Mouse (Mus musculus) liver (tissue): ENCODE results near the gene Eps8l3.
A peak's percentile ranks its signal among the peaks of the same experiment; 100 is the strongest.
"Not testable (repeated sequence)": the region's sequence is repeated elsewhere in the genome, so short reads cannot be mapped to it uniquely, and the experiment has no call there.

Source experiments
- DNase-seq: peaks from one replicate; pipeline ENCODE4 v3.0.0-alpha.2; 2020; ENCODE audit warnings: mixed read lengths

Eps8l3 gene

DNA sequence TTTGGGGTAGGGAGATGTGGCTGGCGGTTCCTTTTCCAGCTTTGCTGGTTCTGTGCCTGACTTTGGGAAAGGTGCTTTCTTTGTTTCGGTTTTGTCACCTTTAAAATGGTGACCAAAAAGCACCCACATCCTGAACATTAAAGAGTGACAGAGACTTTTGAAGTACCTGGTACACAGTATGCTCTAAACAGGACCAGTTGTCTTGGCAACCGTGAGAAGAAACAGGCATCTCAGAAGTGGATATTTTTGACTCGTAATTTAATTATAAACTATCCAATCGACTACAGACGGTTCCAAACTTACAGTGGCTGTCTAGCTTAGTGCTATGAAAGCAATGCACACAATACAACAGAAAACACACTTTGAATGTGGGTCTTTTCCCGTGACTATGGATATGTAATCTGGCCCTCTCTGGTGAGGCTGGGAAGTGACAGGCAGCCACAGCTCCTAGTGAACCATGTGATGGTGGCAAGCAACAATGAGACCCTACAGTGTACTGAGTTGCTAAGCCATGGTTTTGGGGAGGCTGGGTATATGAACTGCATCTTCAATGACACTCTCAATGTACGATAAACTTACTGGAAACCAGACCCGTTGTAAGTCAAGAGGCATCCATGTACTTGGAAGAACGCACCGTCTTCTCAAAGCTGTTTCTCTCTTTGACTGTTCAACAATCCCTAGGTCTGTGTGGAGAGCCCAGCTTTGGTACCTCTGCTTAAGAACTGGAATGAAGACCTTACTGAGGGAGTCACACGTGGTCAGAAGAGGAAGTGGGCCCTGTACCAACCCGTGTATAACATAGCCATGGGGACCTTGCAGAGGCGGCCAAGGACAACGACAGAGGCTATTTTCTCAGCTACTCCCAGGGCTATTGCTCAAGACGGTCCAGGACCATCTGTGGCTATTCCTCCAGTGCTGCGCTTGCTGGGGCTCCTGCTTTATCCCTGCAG is 23.5 kb upstream of the Eps8l3 start:
- no peak for DNase-seq

DNA sequence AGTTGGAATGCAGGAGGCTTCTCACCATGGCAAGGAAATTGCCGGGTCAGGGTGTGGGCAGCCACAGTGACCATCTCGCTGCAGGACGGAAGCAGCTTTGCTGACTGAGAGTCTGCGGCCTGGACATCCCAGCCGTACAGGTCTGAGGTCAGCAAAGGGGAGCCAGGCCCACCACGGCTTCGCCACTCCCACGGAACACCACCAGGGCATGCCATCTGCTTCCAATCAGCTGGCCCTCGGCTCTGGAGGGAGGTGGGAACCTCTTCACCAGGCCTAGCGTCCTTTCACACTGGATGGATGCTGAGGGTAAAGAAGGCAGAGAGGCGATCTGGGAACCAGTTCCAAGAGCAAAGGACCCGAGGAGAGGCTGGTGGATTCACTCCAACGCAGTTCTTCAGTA is 21.7 kb upstream of the Eps8l3 start:
- DNase-seq, result no peak

DNA sequence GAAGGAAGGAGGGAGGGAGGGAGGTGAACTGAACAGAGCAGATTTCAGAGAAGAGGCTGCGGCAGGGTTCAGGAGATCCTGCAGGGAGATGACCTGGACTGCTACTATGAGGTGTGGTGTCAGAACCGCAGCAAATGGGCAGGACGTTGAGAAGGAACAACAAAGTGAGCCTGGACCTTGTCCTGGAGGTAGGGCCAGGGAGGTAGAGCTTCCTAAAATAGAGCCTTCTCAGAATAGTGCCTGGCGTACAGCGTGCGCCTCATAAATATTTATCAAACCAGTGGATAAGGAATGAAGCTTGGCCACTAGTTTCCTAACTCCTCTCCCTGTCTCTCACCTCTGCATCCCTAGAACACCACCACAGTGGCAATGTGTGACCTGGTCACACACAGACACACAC is 19.4 kb upstream of the Eps8l3 start:
- DNase-seq, result no peak

DNA sequence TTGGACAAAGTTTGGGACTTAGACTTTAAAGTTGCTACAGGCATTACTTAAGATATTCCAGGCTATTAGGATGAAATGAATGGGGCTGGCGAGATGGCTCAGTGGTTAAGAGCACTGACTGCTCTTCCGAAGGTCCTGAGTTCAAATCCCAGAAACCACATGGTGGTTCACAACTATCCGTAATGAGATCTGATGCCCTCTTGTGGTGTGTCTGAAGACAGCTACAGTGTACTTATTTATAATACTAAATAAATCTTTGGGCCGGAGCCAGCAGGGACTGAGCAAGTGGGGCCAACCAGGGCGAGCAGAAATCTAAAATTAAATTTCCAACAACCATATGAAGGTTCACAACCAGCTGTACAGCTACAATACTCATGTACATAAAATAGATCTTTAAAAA is 15.5 kb upstream of the Eps8l3 start:
- DNase-seq, result not testable (repeated sequence)

DNA sequence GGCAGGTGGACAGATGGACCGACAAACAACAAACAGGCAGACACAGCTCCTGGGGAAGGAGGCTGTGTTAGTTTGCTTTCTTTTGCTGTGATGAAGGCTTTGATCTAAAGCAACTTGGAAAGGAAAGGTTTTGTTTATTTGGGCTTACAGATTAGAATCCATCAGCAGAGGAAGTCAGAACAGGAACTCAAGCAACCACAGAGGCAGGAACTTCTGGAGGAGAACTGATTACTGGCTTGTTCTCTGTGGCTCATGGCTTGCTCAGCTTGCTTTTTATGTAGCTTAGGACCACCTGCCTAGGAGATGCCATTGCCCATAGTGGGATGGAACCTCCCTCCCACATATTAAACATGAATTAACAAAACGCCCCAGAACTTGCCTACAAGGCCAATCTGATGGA is 14.6 kb upstream of the Eps8l3 start:
- no peak for DNase-seq

DNA sequence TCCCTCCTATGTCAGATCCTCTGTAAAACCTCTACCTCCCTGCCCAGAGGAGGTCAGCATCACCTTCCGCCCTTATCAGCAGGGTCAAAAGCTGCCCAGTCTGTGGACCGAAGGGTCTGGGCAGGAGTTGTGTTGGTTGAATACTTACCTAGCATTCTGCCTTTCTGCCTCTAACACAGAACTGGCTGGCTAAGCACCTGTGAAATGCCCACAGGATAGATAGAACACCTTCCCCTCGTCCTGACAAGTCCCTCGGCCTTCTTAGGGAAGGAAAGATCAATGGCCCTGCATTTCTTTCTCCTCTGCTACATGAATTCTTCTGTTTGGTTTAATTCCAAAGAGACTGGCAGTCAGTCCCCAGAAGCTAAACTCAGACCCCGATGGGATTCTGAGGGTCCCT is 13.6 kb upstream of the Eps8l3 start:
- DNase-seq, result no peak

DNA sequence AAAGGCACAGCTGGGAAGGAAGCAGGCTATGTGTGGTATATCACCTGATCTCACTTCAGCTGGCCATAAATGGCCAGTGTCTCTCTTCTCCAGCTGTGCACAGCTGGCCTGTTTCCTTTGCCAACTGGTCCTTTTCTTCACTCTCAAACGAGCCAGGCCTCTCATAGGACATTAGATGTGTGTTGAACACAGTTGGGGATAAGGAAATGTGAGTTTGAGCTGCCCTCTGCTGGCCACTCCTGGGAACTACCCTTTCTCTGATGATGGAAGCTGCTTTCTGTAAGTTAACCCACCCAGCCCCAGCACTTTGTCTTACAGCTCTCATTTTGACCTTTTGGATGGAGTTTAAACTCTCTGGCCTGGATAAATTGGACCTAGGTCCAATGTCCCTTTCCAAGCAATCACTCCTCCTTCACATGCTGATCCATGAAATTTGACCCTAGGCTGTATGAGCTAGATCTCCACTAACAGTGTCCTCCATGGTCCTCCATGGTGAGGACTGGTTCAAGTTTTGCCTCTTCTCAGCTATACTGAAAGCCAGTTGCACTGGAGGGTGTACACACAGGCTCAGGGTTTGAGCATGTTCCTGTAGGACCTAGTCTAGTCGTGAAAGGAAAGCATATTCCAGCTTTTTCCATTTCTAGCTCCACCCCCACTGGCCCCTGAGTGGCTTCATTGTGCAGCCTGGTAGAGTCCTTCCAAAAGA is 13.0 kb upstream of the Eps8l3 start:
- peak; percentile 78 for DNase-seq

DNA sequence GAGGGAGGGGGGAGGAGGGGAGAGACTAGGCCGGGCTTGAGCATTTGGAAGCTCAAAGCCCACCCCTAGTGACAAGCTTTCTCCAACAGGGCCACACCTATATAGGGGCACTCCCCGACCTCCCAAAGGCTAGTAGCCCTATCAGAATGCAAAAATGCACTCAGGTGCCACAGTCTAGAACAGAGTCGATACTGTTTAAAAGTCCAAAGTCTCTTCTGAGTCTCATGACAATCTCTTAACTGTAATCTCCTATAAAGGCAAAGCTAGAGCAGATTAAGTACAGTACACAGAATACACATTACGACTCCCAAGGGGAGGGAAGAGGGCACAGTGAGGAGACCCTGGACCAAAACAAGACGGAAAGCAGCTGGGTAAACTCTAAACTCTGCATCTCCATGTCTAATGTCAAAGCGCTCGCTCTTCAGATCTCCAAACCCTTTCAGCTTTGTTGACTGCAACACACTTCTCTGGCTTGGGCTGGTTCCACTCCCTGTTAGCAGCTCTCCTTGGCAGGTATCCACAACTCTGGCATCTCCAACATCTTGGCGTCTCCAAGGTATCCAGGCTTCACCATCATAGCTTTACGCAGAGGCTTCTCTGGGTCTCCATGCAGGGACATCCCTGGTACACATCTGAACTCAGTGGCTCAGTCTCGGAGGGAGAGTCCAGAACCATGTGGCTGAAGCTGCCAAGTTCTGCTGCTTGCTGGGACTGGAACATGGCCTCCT is 11.5 kb upstream of the Eps8l3 start:
- DNase-seq, result no peak

DNA sequence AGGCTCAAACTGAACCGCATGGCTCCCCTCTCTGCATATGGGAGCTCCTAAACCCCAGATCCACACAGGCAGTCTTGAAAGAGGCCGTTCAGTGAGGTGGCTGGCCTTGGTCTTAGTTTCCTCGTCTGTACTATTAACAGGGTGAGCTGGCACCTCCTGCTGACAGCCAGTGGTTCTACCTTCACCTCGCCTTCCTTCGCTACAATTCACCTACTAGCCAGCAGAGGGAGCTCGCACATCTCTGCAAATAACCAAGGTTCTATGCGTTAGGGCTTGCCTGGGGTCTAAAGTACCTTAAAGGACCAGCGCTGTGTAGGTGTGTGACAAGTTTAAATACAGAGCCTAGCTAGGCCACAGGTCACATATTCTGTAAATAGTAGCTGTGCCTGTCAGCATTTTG is 9.9 kb upstream of the Eps8l3 start:
- DNase-seq, result peak; percentile 83

DNA sequence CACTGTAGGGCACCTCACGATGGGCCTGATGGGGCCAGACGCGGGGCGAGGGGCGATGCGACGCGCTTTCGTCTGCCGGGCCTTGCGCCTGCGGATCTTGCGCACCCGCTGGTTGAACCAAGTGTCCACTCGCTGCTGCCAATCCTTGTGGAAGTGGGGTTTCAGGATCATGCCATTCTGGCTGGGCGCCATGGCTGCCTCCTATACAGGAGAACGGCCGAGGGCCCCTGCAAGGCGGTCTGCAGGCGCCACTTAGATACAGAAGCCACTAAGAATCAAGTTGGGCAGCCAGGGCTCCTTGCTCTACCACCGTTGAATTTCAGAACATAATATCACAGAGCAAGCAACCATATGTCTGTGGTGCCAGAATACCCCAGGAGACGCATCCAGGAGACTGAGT is 8.6 kb upstream of the Eps8l3 start:
- DNase-seq, result no peak

DNA sequence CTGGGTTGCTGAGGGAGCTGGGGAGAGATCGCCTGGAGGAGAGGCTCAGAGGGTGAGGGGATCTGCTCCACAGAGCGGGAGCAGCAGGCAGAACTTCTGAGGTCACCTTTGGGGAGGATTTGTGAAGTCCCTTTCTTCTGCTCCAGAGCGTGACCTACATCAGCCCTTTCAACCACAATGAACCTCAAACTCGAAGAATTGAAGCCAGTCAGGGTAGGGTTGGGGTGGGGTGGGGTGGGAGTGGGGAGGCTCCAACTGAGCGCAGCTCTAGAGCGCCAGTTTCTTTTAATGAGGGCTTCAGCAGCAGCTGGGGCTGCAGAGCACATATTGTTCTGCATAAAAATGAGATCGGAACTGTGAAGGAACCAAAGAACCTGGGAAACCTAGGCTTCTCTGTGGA is 7.9 kb upstream of the Eps8l3 start:
- DNase-seq, result no peak

DNA sequence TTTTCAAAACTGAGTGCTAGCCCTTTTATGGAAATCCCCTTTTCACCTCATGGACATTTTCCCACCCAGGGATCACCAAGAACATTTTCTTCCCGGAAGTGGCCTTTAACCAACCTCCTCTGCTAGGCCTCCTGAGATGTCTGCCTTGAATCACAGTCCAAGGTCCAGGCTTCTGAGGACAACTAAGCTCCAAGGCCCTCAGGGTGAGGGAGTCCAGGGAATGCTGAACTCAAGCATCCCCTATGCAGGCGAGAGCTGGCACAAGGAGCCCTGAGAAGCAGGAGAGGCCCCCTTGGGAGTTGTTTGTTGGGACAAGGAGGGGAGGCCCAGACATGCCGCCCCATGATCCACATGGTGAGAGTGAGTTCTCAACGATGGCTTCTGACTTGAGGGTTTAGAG is 7.1 kb upstream of the Eps8l3 start:
- no peak for DNase-seq

DNA sequence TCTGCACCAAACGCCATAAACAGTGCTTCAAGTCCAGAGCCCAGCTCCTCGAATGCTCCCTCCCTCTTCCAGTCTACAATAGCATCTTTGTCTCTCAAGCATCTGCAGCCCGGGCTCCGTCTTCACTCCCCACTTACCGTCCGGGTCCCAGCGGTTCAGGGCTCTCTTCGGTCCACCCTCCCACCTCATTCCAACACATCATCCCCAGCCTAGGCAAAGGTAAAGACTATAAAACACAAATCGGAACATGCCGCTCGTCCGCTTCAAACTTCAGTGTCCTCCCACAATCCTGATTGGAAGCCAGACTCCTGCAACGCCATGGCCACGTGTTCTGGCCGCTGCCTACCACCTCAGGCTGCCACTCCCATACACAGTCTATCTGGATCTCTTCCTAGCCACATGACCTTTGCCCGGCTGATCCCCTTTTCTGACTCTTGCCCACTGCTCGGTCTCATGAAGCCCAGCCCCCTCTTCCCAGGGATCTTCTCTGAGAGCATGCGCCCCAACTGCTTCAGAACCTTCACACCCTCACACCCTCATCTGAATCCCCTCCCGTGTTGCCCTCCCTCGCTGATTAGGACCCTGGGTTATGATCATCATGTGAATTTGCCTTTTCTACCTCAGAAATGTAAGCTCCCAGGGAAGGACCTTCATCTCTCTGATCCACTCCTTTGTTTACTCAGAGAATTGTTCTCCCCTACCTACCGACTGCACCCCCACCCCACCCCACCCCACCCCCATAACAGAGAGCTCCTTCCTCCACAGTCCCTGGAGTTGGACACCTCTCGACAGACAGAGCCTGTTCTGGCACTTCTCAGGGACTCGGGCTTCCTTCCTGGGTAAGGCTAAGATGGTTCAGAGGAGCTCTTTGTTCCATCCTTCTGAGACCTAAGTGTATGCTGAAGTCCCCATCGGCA is 3.4 kb upstream of the Eps8l3 start:
- no peak for DNase-seq

DNA sequence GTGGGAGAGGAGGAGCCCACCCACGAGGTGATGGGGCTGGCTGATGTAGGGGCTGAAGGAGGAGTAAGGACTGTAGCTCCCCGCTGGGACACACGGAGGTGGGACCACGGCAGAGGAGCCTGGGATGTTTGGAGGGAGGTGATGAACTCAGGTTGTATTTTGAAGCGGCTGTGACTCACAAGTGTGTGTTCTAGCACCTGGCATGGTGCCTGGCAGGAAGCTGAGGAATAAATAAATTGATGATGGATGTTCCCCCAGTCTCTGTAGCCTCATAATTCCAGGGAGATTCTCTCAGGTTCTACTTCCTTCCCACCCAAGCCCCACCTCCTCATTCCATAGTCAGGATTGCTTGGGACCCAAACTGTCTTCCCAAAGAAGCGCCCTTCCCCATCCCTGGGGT is 1.8 kb upstream of the Eps8l3 start:
- no peak for DNase-seq

DNA sequence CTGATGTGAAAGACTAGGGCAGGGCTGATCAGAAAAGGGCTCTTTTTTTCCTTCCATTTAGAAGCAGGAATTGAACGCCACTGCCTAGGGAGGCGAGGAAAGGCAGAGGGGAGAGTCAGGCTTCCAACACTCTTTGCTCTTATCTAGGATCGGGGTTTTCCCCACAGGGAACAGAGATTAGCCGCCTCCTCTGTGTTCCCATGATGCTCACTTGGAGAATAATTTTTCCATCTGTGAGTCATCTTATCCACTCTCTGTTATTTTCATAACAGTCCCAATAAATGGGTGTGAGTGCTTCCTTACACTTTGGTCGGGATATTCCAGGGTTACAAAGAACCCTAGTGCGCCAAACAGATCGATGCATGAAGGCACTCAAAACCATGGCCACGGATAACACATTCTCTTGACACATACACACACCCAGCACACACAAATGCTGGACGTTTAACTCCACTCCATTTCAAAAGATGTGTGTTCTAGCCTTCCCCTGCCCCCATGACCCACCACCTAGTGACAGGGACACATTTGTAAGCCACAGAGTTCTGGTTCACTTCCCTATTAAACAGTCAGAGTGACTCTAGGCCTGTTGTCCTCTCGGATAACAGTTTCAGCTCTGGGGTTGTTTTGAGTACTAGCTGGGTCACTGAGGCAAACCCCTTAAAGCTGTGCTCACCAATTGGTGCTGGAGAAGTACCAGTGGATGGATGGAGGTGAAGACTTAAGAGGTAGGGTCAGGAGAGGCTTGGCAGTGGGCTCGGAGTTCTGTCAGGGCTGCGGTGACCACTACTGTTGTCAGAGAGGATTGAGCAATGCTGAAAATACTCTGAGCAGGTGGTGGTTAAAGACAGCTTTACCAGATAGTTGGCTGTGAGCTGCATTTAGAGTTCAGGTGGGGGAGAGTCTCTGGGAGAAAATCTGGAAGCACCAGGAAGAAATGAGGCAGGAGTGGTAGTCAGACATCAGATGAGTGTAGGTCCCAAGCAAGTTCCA is 1.0 kb downstream of the Eps8l3 start:
- no peak for DNase-seq

DNA sequence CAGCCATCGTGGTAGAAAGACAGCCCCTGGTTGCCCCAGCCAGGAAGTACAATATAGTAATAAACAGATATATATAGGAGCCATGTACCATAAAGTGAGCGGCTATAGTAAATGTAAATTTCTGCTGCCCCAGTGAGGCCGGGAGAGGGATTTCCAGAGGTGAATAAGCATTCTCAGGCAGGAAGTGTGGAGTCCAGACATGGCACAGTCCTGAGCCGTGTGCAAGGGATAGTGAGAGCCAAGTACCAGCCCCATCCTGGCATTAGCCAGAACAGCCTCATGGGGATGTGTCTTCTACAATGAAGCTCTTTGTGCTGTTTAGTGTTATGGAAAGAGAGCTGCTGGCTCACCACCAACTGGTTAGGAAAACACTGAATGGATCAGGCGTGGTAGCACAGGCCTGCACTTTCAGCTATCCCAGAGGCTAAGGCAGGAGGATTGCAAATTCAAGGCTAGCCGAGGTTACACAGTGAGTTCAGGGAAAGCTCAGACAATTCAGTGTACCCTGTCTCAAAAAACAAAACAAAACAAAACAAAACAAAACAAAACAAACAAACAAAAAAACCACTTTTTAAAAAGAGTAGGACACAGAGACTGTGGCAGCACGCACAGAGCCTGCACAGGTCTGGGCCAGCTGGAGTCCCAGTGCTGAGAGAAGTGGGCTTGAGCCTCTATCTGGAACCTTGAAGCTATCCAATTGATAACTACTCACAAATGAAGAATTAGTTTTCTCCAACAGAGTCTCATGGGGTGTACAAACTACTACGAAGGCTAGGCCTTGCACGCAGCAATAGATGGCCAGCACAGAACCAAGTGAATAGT is 10.9 kb downstream of the Eps8l3 start:
- DNase-seq, result no peak

DNA sequence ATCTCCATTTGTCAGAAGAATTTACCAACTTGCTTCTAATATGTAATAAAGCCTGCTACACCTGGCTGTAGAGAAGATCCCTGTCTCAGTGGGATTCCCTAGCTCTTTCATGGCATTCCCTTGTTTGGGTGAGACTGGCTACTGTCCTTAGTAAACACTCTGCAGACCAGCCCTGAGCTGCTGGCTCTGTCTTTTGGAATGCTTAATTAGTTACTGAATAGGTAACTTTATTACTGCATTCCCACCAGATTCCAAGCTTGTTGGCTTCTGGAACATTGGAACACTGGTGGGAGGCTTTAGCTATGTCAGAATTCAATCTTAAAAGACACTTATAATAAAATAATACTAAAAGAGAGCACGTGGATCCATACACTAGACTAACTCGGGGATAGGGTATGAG is 12.2 kb downstream of the Eps8l3 start:
- not testable (repeated sequence) for DNase-seq

DNA sequence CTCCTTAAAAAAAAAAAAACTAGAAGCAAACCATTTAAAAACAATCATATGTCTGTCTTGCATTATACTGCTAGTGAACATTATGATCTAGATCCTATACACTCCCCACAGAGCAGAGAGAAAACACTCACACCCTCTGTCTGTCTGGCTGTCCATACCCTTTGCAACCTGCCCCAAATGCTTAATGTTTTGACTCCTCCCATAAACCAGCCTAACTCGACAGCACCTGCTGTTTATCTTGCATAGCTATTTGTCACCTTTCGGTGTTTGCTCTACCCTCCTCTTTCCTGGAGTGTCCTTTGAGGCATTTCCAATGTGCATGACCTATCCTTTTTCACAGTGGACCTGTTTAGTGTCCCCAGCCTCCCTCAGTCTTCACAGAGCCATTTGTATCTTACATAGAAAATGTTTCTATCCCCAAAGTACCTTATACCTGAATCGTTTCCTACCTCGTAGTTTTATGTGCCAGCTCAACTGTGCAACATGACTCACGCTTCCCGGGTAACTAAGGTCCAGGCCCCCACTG is 18.2 kb downstream of the Eps8l3 start:
- peak; percentile 16 for DNase-seq

DNA sequence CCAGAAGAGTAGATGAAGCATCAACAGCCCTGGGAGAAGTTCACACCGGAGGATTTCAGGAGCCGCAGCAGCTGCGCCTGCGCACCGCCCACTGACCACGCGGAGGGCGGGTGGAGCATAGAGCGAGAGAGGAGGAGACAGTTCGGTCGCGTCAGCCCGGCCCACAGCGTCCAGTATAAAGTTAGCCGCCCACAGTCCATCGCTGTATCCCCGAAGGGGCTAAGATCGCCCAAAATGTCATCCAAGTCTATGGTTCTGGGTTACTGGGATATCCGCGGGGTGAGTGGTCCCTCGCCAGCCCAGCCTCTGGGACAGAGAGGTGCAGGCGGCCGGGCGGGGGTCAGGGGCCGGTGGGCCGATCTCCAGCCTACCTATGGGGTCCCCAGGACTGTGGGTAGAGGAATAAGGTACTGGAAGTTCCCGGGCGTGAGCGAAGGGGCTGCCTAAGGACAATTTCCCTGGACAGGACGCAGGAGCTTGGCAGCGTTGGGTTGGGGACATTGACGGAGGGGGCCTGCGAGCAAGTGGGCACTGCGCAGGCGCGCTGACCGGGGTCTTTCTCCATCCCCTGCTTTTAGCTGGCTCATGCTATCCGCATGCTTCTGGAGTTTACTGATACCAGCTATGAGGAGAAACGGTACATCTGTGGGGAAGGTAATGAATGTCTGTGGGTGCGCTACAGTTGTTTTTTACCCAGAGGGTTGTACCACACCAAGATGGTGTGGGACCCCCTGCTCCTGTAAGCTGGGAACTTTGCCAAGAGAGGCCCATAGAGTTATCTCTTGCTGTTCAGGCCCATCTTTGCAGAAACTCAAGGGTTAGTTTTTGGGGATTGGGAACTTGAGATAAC is 18.9 kb downstream of the Eps8l3 start, which contains the start of gene Gstm5:
Gene Gstm5, plus strand, starts transcription at position 102 of the 850 bp plus-strand sequence.
- peak; percentile 90 for DNase-seq
